Mouse (Mus musculus): ENCODE data around the gene Kank1. TPM values are rescaled to one million over a fixed set of nuclear protein-coding genes. Genes with fewer than 3 reads are reported as not detected.

Gene Kank1
- total RNA-seq, 2 experiments from 2014 or later: 11.2 to 17.6 TPM

- no peak for DNase-seq (ENCODE audit: low spot score in 2 of 2)
Observed at GRCm38 (mm10) chr19:25308763-25309162, 72.0 kb downstream of the Kank1 start.

- no peak for DNase-seq (ENCODE audit: low spot score in 2 of 2)
Observed at GRCm38 (mm10) chr19:25310989-25311388, 74.2 kb downstream of the Kank1 start.

GRCm38 (mm10) chr19:25311626-25312025, 74.9 kb downstream of the Kank1 start:
- no peak for DNase-seq (ENCODE audit: low spot score in 2 of 2)

GRCm38 (mm10) chr19:25315458-25315889, 78.7 kb downstream of the Kank1 start:
- DNase-seq (ENCODE audit: low spot score in 2 of 2): no peak

GRCm38 (mm10) chr19:25315993-25316392, 79.2 kb downstream of the Kank1 start:
- DNase-seq (ENCODE audit: low spot score in 2 of 2): no peak

- DNase-seq (ENCODE audit: low spot score in 2 of 2): peak in 1 of 2 experiments; percentile 10
Observed at GRCm38 (mm10) chr19:25324265-25324664, 87.5 kb downstream of the Kank1 start.

GRCm38 (mm10) chr19:25325113-25326001, 88.6 kb downstream of the Kank1 start:
- no peak for DNase-seq (ENCODE audit: low spot score in 2 of 2)

GRCm38 (mm10) chr19:25326002-25326300, 89.2 kb downstream of the Kank1 start:
- DNase-seq (ENCODE audit: low spot score in 2 of 2): no peak

GRCm38 (mm10) chr19:25327633-25328032, 90.9 kb downstream of the Kank1 start:
- DNase-seq (ENCODE audit: low spot score in 2 of 2): no peak

- DNase-seq (ENCODE audit: low spot score in 2 of 2): peak; percentile 43 to 57
Observed at GRCm38 (mm10) chr19:25334360-25334759, 97.6 kb downstream of the Kank1 start.

- no peak for DNase-seq (ENCODE audit: low spot score in 2 of 2)
Observed at GRCm38 (mm10) chr19:25336731-25337130, 100.0 kb downstream of the Kank1 start.

GRCm38 (mm10) chr19:25340630-25341620, 104.2 kb downstream of the Kank1 start:
- DNase-seq (ENCODE audit: low spot score in 2 of 2): peak in 1 of 2 experiments; percentile 5

- no peak for DNase-seq (ENCODE audit: low spot score in 2 of 2)
Observed at GRCm38 (mm10) chr19:25342026-25342425, 105.3 kb downstream of the Kank1 start.

GRCm38 (mm10) chr19:25343657-25344322, 107.0 kb downstream of the Kank1 start:
- DNase-seq (ENCODE audit: low spot score in 2 of 2): peak; percentile 14 to 25

- DNase-seq (ENCODE audit: low spot score in 2 of 2): no peak
Observed at GRCm38 (mm10) chr19:25344371-25344770, 107.6 kb downstream of the Kank1 start.

- no peak for DNase-seq (ENCODE audit: low spot score in 2 of 2)
Observed at GRCm38 (mm10) chr19:25345972-25346371, 109.2 kb downstream of the Kank1 start.

GRCm38 (mm10) chr19:25347515-25347914, 110.7 kb downstream of the Kank1 start:
- no peak for DNase-seq (ENCODE audit: low spot score in 2 of 2)

- DNase-seq (ENCODE audit: low spot score in 2 of 2): no peak
Observed at GRCm38 (mm10) chr19:25351257-25351955, 114.6 kb downstream of the Kank1 start.

- no peak for DNase-seq (ENCODE audit: low spot score in 2 of 2)
Observed at GRCm38 (mm10) chr19:25357094-25357493, 120.3 kb downstream of the Kank1 start.

GRCm38 (mm10) chr19:25358486-25359120, 121.8 kb downstream of the Kank1 start:
- DNase-seq (ENCODE audit: low spot score in 2 of 2): no peak

All from adrenal gland, adult 18-20 months (tissue).